Mouse (Mus musculus): Measurements from ENCODE around the gene Il12a. TPM values are rescaled to one million over a fixed set of nuclear protein-coding genes. Genes with fewer than 3 reads are reported as not detected.

The Il12a gene
- polyA plus RNA-seq, 1 experiment from 2014 or later = 0.28 TPM

Other genes starting within 250 kb of the Il12a start
- 0.42 and 0.57 TPM in 2 replicates for gene 1110032F04Rik, start 178.9 kb downstream of the Il12a start, polyA plus RNA-seq (2015; fragmentation: Nextera tagmentation; extraction: Ambion mirVana)

Measured in stomach, embryonic 15.5 days (tissue).